Mouse (Mus musculus): Measurements from ENCODE around the gene Trmt44.

Trmt44 gene

GRCm38 (mm10) chr5:35541059-35541790 is 33.6 kb downstream of the Trmt44 start:
- DNase-seq (ENCODE audit: low spot score) = no peak

DNA sequence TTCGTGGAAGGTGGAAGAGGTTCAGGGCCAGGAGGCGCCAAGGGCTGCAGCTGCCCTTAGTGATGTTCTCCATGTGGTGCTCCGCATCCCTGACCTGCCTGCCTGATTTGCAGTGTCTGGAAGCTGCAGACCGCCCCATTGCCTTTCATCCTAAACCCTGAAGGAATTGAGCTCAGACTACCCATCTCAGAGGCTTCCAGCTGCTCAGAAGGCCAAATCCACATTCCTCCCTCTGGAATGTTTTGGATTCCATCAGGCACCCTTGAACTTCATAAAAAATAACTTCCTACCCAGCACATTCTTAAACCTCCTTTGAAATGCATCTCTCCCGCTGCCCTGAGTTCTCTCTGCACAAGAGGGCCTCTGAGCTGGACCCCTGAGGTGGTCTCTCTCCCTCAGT is 34.3 kb downstream of the Trmt44 start:
- DNase-seq (ENCODE audit: low spot score) = no peak

DNA sequence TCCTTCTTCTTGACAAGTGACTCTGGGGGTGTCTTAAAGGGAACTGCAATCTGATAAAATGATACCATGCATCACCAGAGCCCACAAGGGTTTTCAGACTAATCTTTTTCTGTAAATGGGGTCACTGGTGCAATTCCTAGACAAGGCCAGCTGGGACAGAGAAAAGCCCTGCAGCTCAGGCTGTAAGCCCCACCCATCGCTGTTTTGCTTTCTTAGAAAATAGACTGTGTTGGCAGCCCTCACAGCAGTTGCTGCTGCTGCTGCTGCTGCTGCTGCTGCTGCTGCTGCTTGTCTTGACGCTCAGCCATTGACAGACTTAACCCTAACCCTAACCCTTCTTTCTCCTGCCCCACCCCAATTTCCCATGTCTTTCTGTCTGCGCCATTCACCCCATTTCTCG is 35.3 kb downstream of the Trmt44 start:
- no peak for DNase-seq (ENCODE audit: low spot score)

DNA sequence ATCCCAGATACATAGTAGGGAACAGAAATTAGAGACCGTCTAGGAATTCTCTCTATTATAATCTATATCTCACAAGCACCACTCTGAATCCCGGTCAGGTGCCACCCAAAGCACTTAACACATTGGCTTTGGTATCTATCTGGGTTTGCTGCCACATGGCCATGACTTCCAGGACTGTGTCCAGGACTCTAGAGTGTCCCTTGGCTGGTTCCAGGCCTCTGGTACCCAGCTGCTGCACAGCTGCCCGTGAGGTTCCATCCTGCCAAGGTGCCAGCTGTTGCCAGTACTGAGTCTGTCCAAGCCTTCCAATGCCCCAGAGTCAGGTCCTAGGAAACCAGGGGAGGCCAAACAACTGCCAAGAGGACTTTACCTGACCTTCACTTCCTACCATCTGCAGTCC is 36.8 kb downstream of the Trmt44 start:
- DNase-seq (ENCODE audit: low spot score) = no peak

DNA sequence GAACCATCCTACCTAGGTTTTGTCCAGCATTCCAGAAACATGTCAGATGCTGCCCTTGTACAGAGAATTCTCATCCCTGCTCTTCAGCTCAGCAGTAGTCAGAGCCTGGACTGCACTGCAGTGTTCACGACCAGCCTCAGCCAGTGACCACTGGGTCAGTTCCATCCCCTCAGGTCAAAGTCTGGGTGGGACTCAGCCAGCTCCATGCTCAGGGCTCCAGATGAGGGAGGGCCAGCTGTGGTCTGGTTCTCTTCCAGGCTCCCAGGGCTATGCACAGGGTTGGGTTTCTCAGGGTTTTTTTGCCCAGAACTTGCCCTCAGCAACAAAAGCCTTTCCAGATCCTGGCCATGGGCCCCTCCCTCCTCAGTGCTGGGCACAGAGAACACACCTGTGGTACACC is 37.4 kb downstream of the Trmt44 start:
- no peak for DNase-seq (ENCODE audit: low spot score)

DNA sequence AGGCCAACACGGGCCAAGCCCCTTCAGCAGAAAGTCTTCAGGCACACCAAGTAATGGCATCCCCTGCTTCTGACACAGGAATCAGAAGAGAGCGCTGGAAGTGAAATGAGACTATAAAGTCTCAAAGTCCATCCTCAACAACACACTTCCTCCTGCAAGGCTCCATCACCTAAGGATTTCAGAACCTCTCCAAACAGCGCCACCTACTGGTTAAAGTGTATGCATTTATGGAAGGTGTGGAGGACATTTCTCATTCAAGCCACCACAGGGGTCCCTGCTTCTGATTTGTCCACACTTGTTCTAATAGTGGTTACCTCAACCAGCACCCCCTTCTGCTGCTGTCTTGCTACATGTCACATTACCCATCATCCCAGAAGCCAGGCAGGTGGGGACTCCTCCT is 38.6 kb downstream of the Trmt44 start:
- no peak for DNase-seq (ENCODE audit: low spot score)

- peak; percentile 52 for DNase-seq (ENCODE audit: low spot score)
These were observed 43.3 kb downstream of the Trmt44 start for GRCm38 (mm10) chr5:35531586-35531985.

DNA sequence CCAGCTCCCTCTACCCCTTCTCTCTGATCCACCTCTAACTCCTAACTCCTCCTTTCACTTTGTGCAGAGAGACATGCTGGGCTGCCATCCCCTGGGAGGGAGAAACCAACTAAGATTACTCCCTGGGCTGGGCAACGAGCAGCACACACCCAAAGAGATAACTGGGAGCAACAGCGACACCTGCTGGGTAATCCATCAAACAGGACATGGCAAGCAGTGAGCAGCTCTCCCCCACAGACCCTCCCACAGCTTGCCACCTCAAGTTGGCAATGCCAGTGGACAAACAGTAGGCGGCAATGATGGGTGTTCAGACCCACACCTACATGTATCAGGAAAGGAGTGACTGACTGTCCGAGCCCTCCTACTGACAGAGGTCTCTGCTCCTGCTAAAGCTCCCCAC is 44.4 kb downstream of the Trmt44 start:
- DNase-seq (ENCODE audit: low spot score) = peak; percentile 50

- peak; percentile 65 for DNase-seq (ENCODE audit: low spot score)
These were observed 49.3 kb downstream of the Trmt44 start, which contains the start of gene Cpz for GRCm38 (mm10) chr5:35525469-35526123. Gene Cpz, minus strand, starts transcription at chr5:35525698.

DNA sequence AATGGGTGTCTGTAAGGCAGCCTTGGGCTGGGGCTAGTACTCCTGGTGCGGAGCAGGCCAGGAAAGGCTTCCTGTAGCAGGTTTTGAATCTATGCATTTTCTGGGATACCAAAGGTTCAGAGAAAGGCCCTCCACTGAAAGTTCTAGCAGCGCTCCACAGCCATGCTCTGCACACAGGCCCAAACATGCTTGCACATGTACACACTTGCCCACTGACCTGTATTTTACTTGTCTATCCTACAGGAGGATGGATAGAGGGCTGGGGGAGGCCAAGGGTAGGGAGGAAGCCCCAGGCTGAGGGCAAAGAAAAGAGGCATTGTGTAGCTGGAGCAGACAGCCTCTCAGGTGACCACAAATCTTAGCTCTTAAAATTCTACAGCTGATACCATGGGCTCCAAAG is 50.5 kb downstream of the Trmt44 start:
- no peak for DNase-seq (ENCODE audit: low spot score)

GRCm38 (mm10) chr5:35523735-35524134 is 51.1 kb downstream of the Trmt44 start:
- peak; percentile 79 for DNase-seq (ENCODE audit: low spot score)

DNA sequence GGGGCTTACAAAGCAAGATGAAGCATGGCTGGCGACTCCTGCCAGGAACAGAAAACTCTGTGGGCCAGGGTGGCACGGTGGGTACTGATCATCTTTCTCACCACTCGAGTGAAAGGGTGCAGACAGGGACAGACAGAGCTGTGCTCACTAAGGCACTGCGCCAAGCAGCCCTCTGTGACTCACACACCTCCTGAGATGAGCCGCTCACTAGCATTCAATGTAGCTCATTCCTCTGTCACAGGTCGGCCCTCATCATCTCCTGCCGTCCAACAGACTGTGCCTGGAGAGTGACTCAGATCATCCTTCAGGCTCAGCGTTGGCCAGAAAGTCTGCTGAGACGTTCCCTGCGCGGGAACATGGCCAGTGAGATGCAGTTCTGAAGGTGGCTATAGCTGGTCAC is 58.1 kb downstream of the Trmt44 start:
- no peak for DNase-seq (ENCODE audit: low spot score)

DNA sequence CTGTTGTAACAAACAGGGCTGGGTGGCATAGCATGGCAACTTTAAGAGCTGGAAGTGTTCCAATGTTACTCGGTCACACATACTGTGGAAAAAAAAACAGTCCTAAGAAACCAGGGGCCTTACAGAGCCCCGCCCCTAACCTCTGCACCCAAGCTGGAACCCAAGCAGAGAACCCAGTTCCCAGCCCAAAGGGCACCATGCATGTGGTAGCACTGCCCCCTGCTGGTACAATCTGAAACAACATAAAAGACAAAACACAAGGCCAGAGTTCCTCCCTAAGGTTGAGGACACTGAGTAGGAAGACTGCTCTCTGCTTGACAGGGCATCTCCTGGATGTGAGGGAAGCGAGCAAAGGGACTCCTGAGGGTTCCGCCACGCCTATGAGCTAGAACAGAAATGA is 64.3 kb downstream of the Trmt44 start:
- DNase-seq (ENCODE audit: low spot score) = peak; percentile 54

All from urinary bladder, postnatal 14 days (tissue).